Comparison of ENCODE assay signal across 33 mouse cellular contexts in genomic region chr14:55006541-55006940, GRCm38 (mm10). TPM values are rescaled to one million over a fixed set of nuclear protein-coding genes. Genes with fewer than 3 reads are reported as not detected.
DNase-seq lines count a peak whose midpoint lies in the region; ATAC-seq lines count a peak whose summit lies in the region.
"Had no signal": no experiment of that assay in that cellular context is flagged by ENCODE, and none has a peak within 500 bp of the region (broad histone marks: within the 10 kb centered on the region; RNA-seq: fewer than 3 reads in every experiment).

No protein-coding gene starts in this region.

- peaks cover 72% of the 10 kb centered on the region for H3K4me1 ChIP-seq in heart, embryonic 12.5 days (replicated peaks)
- H3K4me1 ChIP-seq in heart, embryonic 15.5 days (replicated peaks): peaks cover 63% of the 10 kb centered on the region
- H3K4me1 ChIP-seq in heart, embryonic 11.5 days (ENCODE audit: control insufficient read depth, insufficient read depth, low read length): peaks cover 29% of the 10 kb centered on the region
- 0 out of 2 replicates have a peak, but pooled peaks cover 8% of the 10 kb centered on the region for H3K4me1 ChIP-seq in midbrain, embryonic 11.5 days (ENCODE audit: control insufficient read depth, insufficient read depth, low read length)
- H3K4me1 ChIP-seq in midbrain, embryonic 10.5 days: peaks cover 26% of the 10 kb centered on the region

- peaks cover under 1% of the 10 kb centered on the region; the same call in 1 of the 2 replicates for H3K36me3 ChIP-seq in heart, embryonic 12.5 days
- no peaks in the 10 kb centered on the region for H3K36me3 ChIP-seq in heart, embryonic 15.5 days
- H3K36me3 ChIP-seq in heart, embryonic 11.5 days (ENCODE audit: control insufficient read depth, insufficient read depth, low read length): no peaks in the 10 kb centered on the region
- no peaks in the 10 kb centered on the region for H3K36me3 ChIP-seq in midbrain, embryonic 11.5 days (ENCODE audit: control insufficient read depth, insufficient read depth, low read length)
- H3K36me3 ChIP-seq in midbrain, embryonic 10.5 days: no peaks in the 10 kb centered on the region
- H3K36me3 ChIP-seq: embryonic facial prominence, embryonic 12.5 days; embryonic facial prominence, embryonic 15.5 days; hindbrain, embryonic 12.5 days; hindbrain, embryonic 15.5 days had no signal

- peaks cover 3% of the 10 kb centered on the region for H3K9me3 ChIP-seq in heart, embryonic 12.5 days (replicated peaks)
- no peaks in the 10 kb centered on the region for H3K9me3 ChIP-seq in heart, embryonic 15.5 days (replicated peaks)
- no peaks in the 10 kb centered on the region for H3K9me3 ChIP-seq in heart, embryonic 11.5 days (replicated peaks; ENCODE audit: control insufficient read depth, low read length)
- no peaks in the 10 kb centered on the region for H3K9me3 ChIP-seq in midbrain, embryonic 11.5 days (ENCODE audit: control insufficient read depth, low read length)
- no peaks in the 10 kb centered on the region for H3K9me3 ChIP-seq in midbrain, embryonic 10.5 days (replicated peaks)
- H3K9me3 ChIP-seq: embryonic facial prominence, embryonic 12.5 days; embryonic facial prominence, embryonic 15.5 days; hindbrain, embryonic 12.5 days; hindbrain, embryonic 15.5 days had no signal

- no peak for DNase-seq in heart, adult 18-20 months
- peak; percentile 66 for DNase-seq in midbrain, embryonic 11.5 days (ENCODE audit: low spot score, missing footprints)
- no peak for DNase-seq in midbrain, embryonic 10.5 days (ENCODE audit: low spot score)
- DNase-seq: adrenal gland, adult 2 months; adrenal gland, postnatal 14 days; cerebellum, adult 11 months; cerebellum, adult 2 months; cerebellum, adult 9-11 months; cerebellum, postnatal 25 days; forebrain, postnatal 0 days; gastrocnemius, postnatal 25 days; kidney, adult 2 months had no signal

- no peak for ATAC-seq in heart, embryonic 12.5 days (ENCODE audit: insufficient number of reproducible peaks, low FRiP score)
- no peak for ATAC-seq in heart, embryonic 15.5 days (replicated peaks; ENCODE audit: insufficient number of reproducible peaks, insufficient read depth, low FRiP score, low read depth)
- no peak for ATAC-seq in heart, embryonic 11.5 days (replicated peaks; ENCODE audit: insufficient number of reproducible peaks, low FRiP score, low TSS enrichment)
- ATAC-seq in midbrain, embryonic 11.5 days (ENCODE audit: low FRiP score): no peak
- ATAC-seq: CD4-positive, CD25-positive, alpha-beta regulatory T cell, adult 4 months; forebrain, embryonic 14.5 days; forebrain, postnatal 0 days; intestine, postnatal 0 days had no signal

- no peak overlapping the region for H3K4me3 ChIP-seq in heart, embryonic 12.5 days
- no peak overlapping the region for H3K4me3 ChIP-seq in heart, embryonic 15.5 days
- no peak overlapping the region for H3K4me3 ChIP-seq in heart, embryonic 11.5 days (ENCODE audit: low read depth, low read length)
- H3K4me3 ChIP-seq in midbrain, embryonic 11.5 days (ENCODE audit: low read depth, low read length): no peak overlapping the region
- H3K4me3 ChIP-seq in midbrain, embryonic 10.5 days: no peak overlapping the region
- H3K4me3 ChIP-seq: embryonic facial prominence, embryonic 12.5 days; embryonic facial prominence, embryonic 15.5 days; hindbrain, embryonic 12.5 days; hindbrain, embryonic 15.5 days had no signal

- WGBS in heart, embryonic 12.5 days: 74% methylated on average over 3 of the region's 3 CpGs
- 66% methylated on average over 3 of the region's 3 CpGs for WGBS in heart, embryonic 15.5 days
- WGBS in heart, embryonic 11.5 days (ENCODE audit: insufficient replicate concordance): 60% methylated on average over 3 of the region's 3 CpGs
- WGBS in midbrain, embryonic 11.5 days: 64% methylated on average over 3 of the region's 3 CpGs
- 81% methylated on average over 3 of the region's 3 CpGs for WGBS in midbrain, embryonic 10.5 days

- no peak overlapping the region for H3K9ac ChIP-seq in heart, embryonic 12.5 days
- H3K9ac ChIP-seq in heart, embryonic 15.5 days: no peak overlapping the region
- H3K9ac ChIP-seq in heart, embryonic 11.5 days (ENCODE audit: low read depth, low read length): no peak overlapping the region
- no peak overlapping the region for H3K9ac ChIP-seq in midbrain, embryonic 11.5 days (ENCODE audit: low read length)
- H3K9ac ChIP-seq: embryonic facial prominence, embryonic 12.5 days; embryonic facial prominence, embryonic 15.5 days; forebrain, postnatal 0 days; hindbrain, embryonic 12.5 days; hindbrain, embryonic 15.5 days had no signal

- H3K27ac ChIP-seq in heart, embryonic 12.5 days (ENCODE audit: poor library complexity, severe bottlenecking): peak overlapping the region; percentile 18; the same call in 1 of the 2 replicates
- H3K27ac ChIP-seq in heart, embryonic 15.5 days: peak overlapping the region; percentile 99
- no peak overlapping the region for H3K27ac ChIP-seq in heart, embryonic 11.5 days (ENCODE audit: low read depth, low read length)
- no peak overlapping the region for H3K27ac ChIP-seq in midbrain, embryonic 11.5 days (ENCODE audit: low read depth, low read length)
- no peak overlapping the region for H3K27ac ChIP-seq in midbrain, embryonic 10.5 days (replicated peaks)
- H3K27ac ChIP-seq: embryonic facial prominence, embryonic 12.5 days; embryonic facial prominence, embryonic 15.5 days; hindbrain, embryonic 12.5 days; hindbrain, embryonic 15.5 days had no signal

- H3K4me2 ChIP-seq in heart, embryonic 12.5 days: no peak overlapping the region
- no peak overlapping the region for H3K4me2 ChIP-seq in heart, embryonic 15.5 days
- H3K4me2 ChIP-seq in heart, embryonic 11.5 days: no peak overlapping the region
- no peak overlapping the region for H3K4me2 ChIP-seq in midbrain, embryonic 11.5 days
- H3K4me2 ChIP-seq: embryonic facial prominence, embryonic 12.5 days; embryonic facial prominence, embryonic 15.5 days; hindbrain, embryonic 12.5 days; hindbrain, embryonic 15.5 days had no signal

- peaks cover 6% of the 10 kb centered on the region for H3K27me3 ChIP-seq in heart, embryonic 12.5 days (replicated peaks)
- H3K27me3 ChIP-seq in heart, embryonic 15.5 days: no peaks in the 10 kb centered on the region
- no peaks in the 10 kb centered on the region for H3K27me3 ChIP-seq in heart, embryonic 11.5 days (ENCODE audit: control insufficient read depth, insufficient read depth, low read length)
- no peaks in the 10 kb centered on the region for H3K27me3 ChIP-seq in midbrain, embryonic 11.5 days (ENCODE audit: control insufficient read depth, insufficient read depth, low read length)
- no peaks in the 10 kb centered on the region for H3K27me3 ChIP-seq in midbrain, embryonic 10.5 days (ENCODE audit: low read depth, poor library complexity, severe bottlenecking)
- H3K27me3 ChIP-seq: embryonic facial prominence, embryonic 12.5 days; embryonic facial prominence, embryonic 15.5 days; hindbrain, embryonic 12.5 days; hindbrain, embryonic 15.5 days had no signal

RNA-seq across cellular contexts. Expression of gene Ngdn, which starts 8.7 kb away (rescaled TPM):
- polyA plus RNA-seq in heart, embryonic 12.5 days (2016; fragmentation: Nextera tagmentation; extraction: Ambion mirVana): 55.7 and 60.8 TPM in 2 replicates
- 10 to 100 TPM; 27.7 to 31.1 TPM for total RNA-seq in heart, adult 18-20 months (2021)
- 56.2 and 57.1 TPM in 2 replicates for polyA plus RNA-seq in heart, embryonic 15.5 days (2015; fragmentation: Nextera tagmentation; extraction: Ambion mirVana)
- 60.3 and 62.1 TPM in 2 replicates for polyA plus RNA-seq in heart, embryonic 11.5 days (2014; fragmentation: Nextera tagmentation; extraction: Ambion mirVana)
- 85.0 and 85.9 TPM in 2 replicates for polyA plus RNA-seq in midbrain, embryonic 11.5 days (2014; fragmentation: Nextera tagmentation; extraction: Ambion mirVana)
- polyA plus RNA-seq in midbrain, embryonic 10.5 days (2016; fragmentation: Nextera tagmentation; extraction: Ambion mirVana): 89.3 and 91.6 TPM in 2 replicates

RNA-seq across cellular contexts. Expression of gene Myh7, which starts 12.1 kb away (rescaled TPM):
- 5,583 and 5,934 TPM in 2 replicates for polyA plus RNA-seq in heart, embryonic 12.5 days (2016; fragmentation: Nextera tagmentation; extraction: Ambion mirVana)
- 1,000 to 10,000 TPM; 1,849 to 2,242 TPM for total RNA-seq in heart, adult 18-20 months (2021)
- polyA plus RNA-seq in heart, embryonic 15.5 days (2015; fragmentation: Nextera tagmentation; extraction: Ambion mirVana): 4,763 and 4,914 TPM in 2 replicates
- polyA plus RNA-seq in heart, embryonic 11.5 days (2014; fragmentation: Nextera tagmentation; extraction: Ambion mirVana): 3,446 and 4,122 TPM in 2 replicates
- polyA plus RNA-seq in midbrain, embryonic 11.5 days (2014; fragmentation: Nextera tagmentation; extraction: Ambion mirVana): 0.52 and 1.1 TPM in 2 replicates
- 0.70 and 0.96 TPM in 2 replicates for polyA plus RNA-seq in midbrain, embryonic 10.5 days (2016; fragmentation: Nextera tagmentation; extraction: Ambion mirVana)
- total RNA-seq: adrenal gland, adult 2 months; common myeloid progenitor, adult 5-6 weeks; hematopoietic stem cell, adult 5-6 weeks; MEL had no signal
- polyA plus RNA-seq: adrenal gland, adult 2 months; CD4-positive, CD25-positive, alpha-beta regulatory T cell, adult 4 months had no signal

RNA-seq across cellular contexts. Expression of gene Gm17428, which starts 29.8 kb away (rescaled TPM):
- polyA plus RNA-seq in heart, embryonic 12.5 days (2016; fragmentation: Nextera tagmentation; extraction: Ambion mirVana): not detected in 2 replicates
- total RNA-seq in heart, adult 18-20 months (2021): not detected
- not detected in 2 replicates for polyA plus RNA-seq in heart, embryonic 15.5 days (2015; fragmentation: Nextera tagmentation; extraction: Ambion mirVana)
- polyA plus RNA-seq in heart, embryonic 11.5 days (2014; fragmentation: Nextera tagmentation; extraction: Ambion mirVana): not detected in 2 replicates
- not detected in 2 replicates for polyA plus RNA-seq in midbrain, embryonic 11.5 days (2014; fragmentation: Nextera tagmentation; extraction: Ambion mirVana)
- not detected in 2 replicates for polyA plus RNA-seq in midbrain, embryonic 10.5 days (2016; fragmentation: Nextera tagmentation; extraction: Ambion mirVana)
- total RNA-seq: adrenal gland, adult 2 months; adrenal gland, postnatal 14 days; adrenal gland, postnatal 4 days; common myeloid progenitor, adult 5-6 weeks; forebrain, postnatal 0 days; gastrocnemius, adult 8-10 months; gastrocnemius, postnatal 25 days; hematopoietic stem cell, adult 5-6 weeks; MEL had no signal
- polyA plus RNA-seq: adrenal gland, adult 2 months; C2C12; CD4-positive, CD25-positive, alpha-beta regulatory T cell, adult 4 months; cerebellum, adult 2 months; embryonic facial prominence, embryonic 12.5 days; embryonic facial prominence, embryonic 15.5 days; forebrain, embryonic 11.5 days; forebrain, embryonic 14.5 days; forebrain, postnatal 0 days; frontal cortex, adult 2 months; gonadal fat pad, adult 2 months; hindbrain, embryonic 12.5 days; hindbrain, embryonic 15.5 days; intestine, embryonic 14.5 days; intestine, postnatal 0 days; kidney, adult 2 months; kidney, embryonic 14.5 days had no signal

RNA-seq across cellular contexts. Expression of gene Myh6, which starts 39.8 kb away (rescaled TPM):
- 2,737 and 2,858 TPM in 2 replicates for polyA plus RNA-seq in heart, embryonic 12.5 days (2016; fragmentation: Nextera tagmentation; extraction: Ambion mirVana)
- total RNA-seq in heart, adult 18-20 months (2021): over 10,000 TPM; 21,244 to 21,975 TPM
- 2,004 and 2,041 TPM in 2 replicates for polyA plus RNA-seq in heart, embryonic 15.5 days (2015; fragmentation: Nextera tagmentation; extraction: Ambion mirVana)
- 2,306 and 2,903 TPM in 2 replicates for polyA plus RNA-seq in heart, embryonic 11.5 days (2014; fragmentation: Nextera tagmentation; extraction: Ambion mirVana)
- polyA plus RNA-seq in midbrain, embryonic 11.5 days (2014; fragmentation: Nextera tagmentation; extraction: Ambion mirVana): 0.51 TPM in 1 of 2 replicates, not detected in the other
- 0.40 and 0.68 TPM in 2 replicates for polyA plus RNA-seq in midbrain, embryonic 10.5 days (2016; fragmentation: Nextera tagmentation; extraction: Ambion mirVana)
- total RNA-seq: adrenal gland, adult 2 months; common myeloid progenitor, adult 5-6 weeks; hematopoietic stem cell, adult 5-6 weeks; MEL had no signal
- polyA plus RNA-seq: adrenal gland, adult 2 months; CD4-positive, CD25-positive, alpha-beta regulatory T cell, adult 4 months; forebrain, embryonic 11.5 days; gonadal fat pad, adult 2 months had no signal

Comparison
In these comparisons a context has a peak if more than half of its experiments do, and no peak if none do; other contexts are left out.
1. H3K27ac ChIP-seq: peak in heart, embryonic 12.5 days (single experiment) and heart, embryonic 15.5 days (single experiment); none in heart, embryonic 11.5 days (single experiment), midbrain, embryonic 11.5 days (single experiment) and midbrain, embryonic 10.5 days (single experiment).
2. RNA of gene Myh7, which starts 12.1 kb away (polyA plus RNA-seq): 5,583 to 5,934 TPM in heart, embryonic 12.5 days, 4,763 to 4,914 TPM in heart, embryonic 15.5 days and 3,446 to 4,122 TPM in heart, embryonic 11.5 days; 0.52 to 1.1 TPM in midbrain, embryonic 11.5 days and 0.70 to 0.96 TPM in midbrain, embryonic 10.5 days; every median in the first group is over 1,000 times any median in the second.